Mouse (Mus musculus): ENCODE measurements at regions not wholly inside any gene's neighbourhood (a gene's known extent, or its start where the extent isn't known, plus 50 kb on each side); places are given as distances from the start of the nearest gene placed in this dataset.

GRCm38 (mm10) chr13:115799294-115799693 is 510.2 kb downstream of the Isl1 start:
- TF ChIP-seq CTCF (IDR thresholded peaks at IDR 0.05; ENCODE audit: borderline replicate concordance, extremely low read depth, insufficient read depth, insufficient read length) (no peak), POLR2A (IDR thresholded peaks at IDR 0.05; ENCODE audit: borderline replicate concordance, extremely low read depth, insufficient read depth, insufficient read length, poor library complexity, severe bottlenecking) (no peak)

Data from brain, embryonic 14.5 days (tissue).